Mouse (Mus musculus): Measurements from ENCODE around the gene Wdr45. TPM values are rescaled to one million over a fixed set of nuclear protein-coding genes. Genes with fewer than 3 reads are reported as not detected.

Gene Wdr45
- polyA plus RNA-seq (2012; rRNA removed): 12.3 and 12.8 TPM in 2 replicates

GRCm38 (mm10) chrX:7714135-7714899 is at the start of gene Wdr45:
TSS of gene Wdr45 (plus strand) at chrX:7714333.

GRCm38 (mm10) chrX:7670921-7671623 is 43.1 kb upstream of the Wdr45 start, which contains the start of gene Plp2:
TSS of gene Plp2 (minus strand) at chrX:7671390.

GRCm38 (mm10) chrX:7680864-7681263 is 33.3 kb upstream of the Wdr45 start, which contains the start of gene Magix:
TSS of gene Magix (minus strand) at chrX:7681251.

GRCm38 (mm10) chrX:7696954-7697381 is 17.2 kb upstream of the Wdr45 start, which contains the start of gene Gpkow:
TSS of gene Gpkow (plus strand) at chrX:7697131.

GRCm38 (mm10) chrX:7721514-7722281 is 7.6 kb downstream of the Wdr45 start, which contains the start of gene Gm45208:
TSS of gene Gm45208 (plus strand) at chrX:7722245.

GRCm38 (mm10) chrX:7728215-7728921 is 14.2 kb downstream of the Wdr45 start, which contains the start of gene Praf2:
TSS of gene Praf2 (plus strand) at chrX:7728439.

GRCm38 (mm10) chrX:7750432-7751116 is 36.4 kb downstream of the Wdr45 start, which contains the start of gene Ccdc120:
TSS of gene Ccdc120 (minus strand) at chrX:7750905.

GRCm38 (mm10) chrX:7762137-7762920 is 48.2 kb downstream of the Wdr45 start, which contains the start of gene Tfe3:
TSS of gene Tfe3 (plus strand) at chrX:7762560.

Other genes starting within 250 kb of the Wdr45 start
- gene Foxp3, start 140.7 kb upstream of the Wdr45 start, polyA plus RNA-seq (2012; rRNA removed): not detected in 2 replicates
- gene Ppp1r3f, start 140.1 kb upstream of the Wdr45 start, polyA plus RNA-seq (2012; rRNA removed): 0.34 and 0.36 TPM in 2 replicates
- gene Ccdc22, start 108.8 kb upstream of the Wdr45 start, polyA plus RNA-seq (2012; rRNA removed): 7.7 and 9.4 TPM in 2 replicates
- gene Cacna1f, start 107.2 kb upstream of the Wdr45 start, polyA plus RNA-seq (2012; rRNA removed): 0.03 and 0.05 TPM in 2 replicates
- 0.44 and 0.45 TPM in 2 replicates for gene Syp, start 75.9 kb upstream of the Wdr45 start, polyA plus RNA-seq (2012; rRNA removed)
- gene Prickle3, start 57.1 kb upstream of the Wdr45 start, polyA plus RNA-seq (2012; rRNA removed): 1.2 and 1.3 TPM in 2 replicates
- 24.8 and 27.6 TPM in 2 replicates for gene Plp2, start 42.9 kb upstream of the Wdr45 start, polyA plus RNA-seq (2012; rRNA removed)
- gene Magix, start 33.1 kb upstream of the Wdr45 start, polyA plus RNA-seq (2012; rRNA removed): 0.03 and 0.07 TPM in 2 replicates
- gene Gpkow, start 17.2 kb upstream of the Wdr45 start, polyA plus RNA-seq (2012; rRNA removed): 7.1 and 8.1 TPM in 2 replicates
- gene Gm45208, start 7.9 kb downstream of the Wdr45 start, polyA plus RNA-seq (2012; rRNA removed): 0.12 and 0.20 TPM in 2 replicates
- 3.9 and 4.5 TPM in 2 replicates for gene Praf2, start 14.1 kb downstream of the Wdr45 start, polyA plus RNA-seq (2012; rRNA removed)
- 1.3 TPM in 2 replicates for gene Ccdc120, start 36.6 kb downstream of the Wdr45 start, polyA plus RNA-seq (2012; rRNA removed)
- 3.6 and 5.0 TPM in 2 replicates for gene Tfe3, start 48.2 kb downstream of the Wdr45 start, polyA plus RNA-seq (2012; rRNA removed)
- gene Gripap1, start 75.4 kb downstream of the Wdr45 start, polyA plus RNA-seq (2012; rRNA removed): 30.3 and 32.3 TPM in 2 replicates
- 0.31 and 0.43 TPM in 2 replicates for gene Kcnd1, start 108.0 kb downstream of the Wdr45 start, polyA plus RNA-seq (2012; rRNA removed)
- gene Otud5, start 127.0 kb downstream of the Wdr45 start, polyA plus RNA-seq (2012; rRNA removed): 24.6 and 36.1 TPM in 2 replicates
- 2.7 and 3.1 TPM in 2 replicates for gene Pim2, start 163.9 kb downstream of the Wdr45 start, polyA plus RNA-seq (2012; rRNA removed)
- 12.3 and 14.3 TPM in 2 replicates for gene Slc35a2, start 169.7 kb downstream of the Wdr45 start, polyA plus RNA-seq (2012; rRNA removed)
- 48.7 and 50.7 TPM in 2 replicates for gene Pqbp1, start 184.9 kb downstream of the Wdr45 start, polyA plus RNA-seq (2012; rRNA removed)
- gene Timm17b, start 185.0 kb downstream of the Wdr45 start, polyA plus RNA-seq (2012; rRNA removed): 17.0 and 19.4 TPM in 2 replicates
- gene Gm10491, start 193.5 kb downstream of the Wdr45 start, polyA plus RNA-seq (2012; rRNA removed): not detected in 2 replicates
- gene Gm10490, start 195.2 kb downstream of the Wdr45 start, polyA plus RNA-seq (2012; rRNA removed): not detected in 2 replicates
- gene Pcsk1n, start 205.5 kb downstream of the Wdr45 start, polyA plus RNA-seq (2012; rRNA removed): 0.01 and 0.02 TPM in 2 replicates
- not detected in 2 replicates for gene Eras, start 214.3 kb downstream of the Wdr45 start, polyA plus RNA-seq (2012; rRNA removed)
- 10.6 and 11.4 TPM in 2 replicates for gene Hdac6, start 233.6 kb downstream of the Wdr45 start, polyA plus RNA-seq (2012; rRNA removed)

Data from liver, embryonic 14 days (tissue).